Mouse (Mus musculus): Measurements from ENCODE around the gene Tmem151b. TPM values are rescaled to one million over a fixed set of nuclear protein-coding genes. Genes with fewer than 3 reads are reported as not detected.

Gene Tmem151b
- polyA plus RNA-seq, 1 experiment from 2014 or later: 5.6 TPM

- ATAC-seq (ENCODE audit: low FRiP score) (peak; percentile 44; the same call in 1 of the 2 replicates), DNase-seq (ENCODE audit: low spot score) (peak; percentile 88)
- no peak overlapping the region for H3K27ac ChIP-seq (ENCODE audit: low read depth, low read length)
- H3K4me2 ChIP-seq (replicated peaks; ENCODE audit: low read depth, low read length): no peak overlapping the region
- H3K4me1 ChIP-seq (replicated peaks; ENCODE audit: control insufficient read depth, insufficient read depth, low read length): no peaks in the 10 kb centered on the region
- H3K27me3 ChIP-seq (ENCODE audit: control insufficient read depth, insufficient read depth, low read length): no peaks in the 10 kb centered on the region
- 59% methylated on average over 8 of the region's 8 CpGs for WGBS
- no peak overlapping the region for H3K4me3 ChIP-seq (ENCODE audit: low read depth, low read length)
- H3K9me3 ChIP-seq (ENCODE audit: control insufficient read depth, low read length): no peaks in the 10 kb centered on the region
- H3K9ac ChIP-seq (ENCODE audit: low read depth, low read length): no peak overlapping the region
- H3K36me3 ChIP-seq (ENCODE audit: control insufficient read depth, insufficient read depth, low read length): 0 out of 2 replicates have a peak, but pooled peaks cover 3% of the 10 kb centered on the region
Observed at GRCm38 (mm10) chr17:45516488-45516887, 33.0 kb downstream of the Tmem151b start.

DNA sequence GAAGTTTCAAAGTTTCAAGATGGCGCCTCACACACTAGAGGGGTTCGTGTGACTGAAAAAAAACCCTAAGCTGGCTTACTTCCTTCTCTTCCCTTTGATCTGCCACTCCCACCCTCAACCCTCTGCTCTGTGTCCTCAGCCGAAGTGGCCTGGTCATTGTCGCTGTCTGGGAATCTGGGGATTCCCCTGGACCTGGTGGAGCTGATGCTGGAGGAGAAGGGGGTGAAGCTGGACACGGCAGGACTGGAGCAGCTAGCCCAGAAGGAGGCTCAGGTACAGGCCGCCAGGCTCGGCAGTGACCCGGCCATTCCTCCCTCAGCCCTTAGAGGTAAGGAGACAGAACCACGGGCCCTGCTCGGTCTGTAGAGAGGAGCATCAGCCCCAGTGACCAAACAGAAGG lies 33.7 kb downstream of the Tmem151b start:
- no peak overlapping the region for H3K4me3 ChIP-seq (ENCODE audit: low read depth, low read length)
- no peaks in the 10 kb centered on the region for H3K27me3 ChIP-seq (ENCODE audit: control insufficient read depth, insufficient read depth, low read length)
- WGBS: 89% methylated on average over 10 of the region's 10 CpGs
- no peak overlapping the region for H3K9ac ChIP-seq (ENCODE audit: low read depth, low read length)
- H3K9me3 ChIP-seq (ENCODE audit: control insufficient read depth, low read length): no peaks in the 10 kb centered on the region
- H3K36me3 ChIP-seq (ENCODE audit: control insufficient read depth, insufficient read depth, low read length): 0 out of 2 replicates have a peak, but pooled peaks cover 3% of the 10 kb centered on the region
- H3K27ac ChIP-seq (ENCODE audit: low read depth, low read length): no peak overlapping the region
- no peak overlapping the region for H3K4me2 ChIP-seq (replicated peaks; ENCODE audit: low read depth, low read length)
- DNase-seq (ENCODE audit: low spot score) (no peak), ATAC-seq (ENCODE audit: low FRiP score) (no peak)
- no peaks in the 10 kb centered on the region for H3K4me1 ChIP-seq (replicated peaks; ENCODE audit: control insufficient read depth, insufficient read depth, low read length)

- H3K27me3 ChIP-seq (ENCODE audit: control insufficient read depth, insufficient read depth, low read length): no peaks in the 10 kb centered on the region
- H3K27ac ChIP-seq (ENCODE audit: low read depth, low read length): no peak overlapping the region
- ATAC-seq (ENCODE audit: low FRiP score) (0 out of 2 replicates have a peak, but pooled peaks have one; percentile 15), DNase-seq (ENCODE audit: low spot score) (no peak)
- no peak overlapping the region for H3K9ac ChIP-seq (ENCODE audit: low read depth, low read length)
- 58% methylated on average over 15 of the region's 15 CpGs for WGBS
- H3K4me3 ChIP-seq (ENCODE audit: low read depth, low read length): no peak overlapping the region
- no peak overlapping the region for H3K4me2 ChIP-seq (replicated peaks; ENCODE audit: low read depth, low read length)
- no peaks in the 10 kb centered on the region for H3K9me3 ChIP-seq (ENCODE audit: control insufficient read depth, low read length)
- 0 out of 2 replicates have a peak, but pooled peaks cover 3% of the 10 kb centered on the region for H3K36me3 ChIP-seq (ENCODE audit: control insufficient read depth, insufficient read depth, low read length)
- no peaks in the 10 kb centered on the region for H3K4me1 ChIP-seq (replicated peaks; ENCODE audit: control insufficient read depth, insufficient read depth, low read length)
Observed at GRCm38 (mm10) chr17:45515204-45515726, 34.2 kb downstream of the Tmem151b start.

GRCm38 (mm10) chr17:45511757-45512156 lies 37.7 kb downstream of the Tmem151b start:
- Histone ChIP-seq H3K9ac (ENCODE audit: low read depth, low read length) (no peak overlapping the region), H3K4me3 (ENCODE audit: low read depth, low read length) (no peak overlapping the region), H3K4me2 (replicated peaks; ENCODE audit: low read depth, low read length) (no peak overlapping the region), H3K4me1 (replicated peaks; ENCODE audit: control insufficient read depth, insufficient read depth, low read length) (no peaks in the 10 kb centered on the region; the same call in 1 of the 2 replicates), H3K9me3 (ENCODE audit: control insufficient read depth, low read length) (no peaks in the 10 kb centered on the region), H3K27me3 (ENCODE audit: control insufficient read depth, insufficient read depth, low read length) (no peaks in the 10 kb centered on the region), H3K27ac (ENCODE audit: low read depth, low read length) (no peak overlapping the region), H3K36me3 (ENCODE audit: control insufficient read depth, insufficient read depth, low read length) (no peaks in the 10 kb centered on the region)
- WGBS: 94% methylated on average over 4 of the region's 4 CpGs
- no peak for DNase-seq (ENCODE audit: low spot score)
- no peak for ATAC-seq (ENCODE audit: low FRiP score)

DNA sequence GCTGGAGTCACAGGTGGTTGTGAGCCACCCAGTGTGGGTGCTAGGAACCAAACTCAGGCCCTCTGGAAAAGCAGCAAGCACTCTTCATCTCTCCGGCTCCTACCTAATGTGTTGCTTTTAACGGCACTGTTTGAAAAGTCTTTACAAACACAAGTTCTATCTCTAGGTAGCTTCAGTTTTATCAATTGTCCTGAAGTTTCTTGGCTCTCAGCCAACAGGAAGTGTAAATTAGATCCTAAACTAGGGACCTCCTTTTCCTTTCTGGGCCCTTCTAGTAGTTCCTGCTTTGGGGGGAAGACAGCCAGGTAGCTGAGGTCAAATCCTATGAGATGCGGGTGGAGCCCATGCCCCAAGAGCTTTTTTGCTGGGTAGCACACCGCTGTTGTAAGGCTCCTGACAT lies 38.6 kb downstream of the Tmem151b start:
- no peaks in the 10 kb centered on the region for H3K27me3 ChIP-seq (ENCODE audit: control insufficient read depth, insufficient read depth, low read length)
- WGBS: 95% methylated on average over 4 of the region's 4 CpGs
- H3K4me2 ChIP-seq (replicated peaks; ENCODE audit: low read depth, low read length): no peak overlapping the region
- H3K4me3 ChIP-seq (ENCODE audit: low read depth, low read length): no peak overlapping the region
- no peak overlapping the region for H3K27ac ChIP-seq (ENCODE audit: low read depth, low read length)
- DNase-seq (ENCODE audit: low spot score) (no peak), ATAC-seq (ENCODE audit: low FRiP score) (no peak)
- H3K4me1 ChIP-seq (replicated peaks; ENCODE audit: control insufficient read depth, insufficient read depth, low read length): no peaks in the 10 kb centered on the region; the same call in 1 of the 2 replicates
- no peak overlapping the region for H3K9ac ChIP-seq (ENCODE audit: low read depth, low read length)
- no peaks in the 10 kb centered on the region for H3K9me3 ChIP-seq (ENCODE audit: control insufficient read depth, low read length)
- no peaks in the 10 kb centered on the region for H3K36me3 ChIP-seq (ENCODE audit: control insufficient read depth, insufficient read depth, low read length)

DNA sequence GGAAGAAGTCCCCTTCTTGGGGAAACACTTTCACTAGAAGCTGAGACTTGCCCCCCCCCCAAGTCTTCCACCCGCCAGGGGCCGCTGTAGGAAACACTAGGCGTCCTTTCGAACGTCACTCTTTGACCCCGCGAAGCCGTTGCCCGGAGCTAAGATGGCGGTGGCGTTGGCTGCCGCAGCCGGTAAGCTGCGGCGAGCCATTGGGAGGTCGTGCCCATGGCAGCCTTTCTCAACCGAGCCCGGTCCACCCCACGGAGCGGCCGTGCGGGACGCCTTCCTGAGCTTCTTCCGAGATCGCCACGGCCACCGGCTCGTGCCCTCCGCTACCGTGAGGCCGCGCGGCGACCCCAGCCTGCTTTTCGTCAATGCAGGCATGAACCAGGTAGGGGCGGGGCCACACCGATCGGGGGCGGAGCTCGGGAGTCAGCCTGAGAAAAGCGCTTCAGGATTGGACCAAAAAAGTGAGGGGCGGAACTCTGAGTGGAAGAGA lies 42.7 kb downstream of the Tmem151b start, which contains the start of gene Aars2:
TSS of gene Aars2 (plus strand) at position 142 of the 490 bp plus-strand sequence.
- peak within 1 kb of the TSS; percentile 72 for H3K9ac ChIP-seq (ENCODE audit: low read depth, low read length)
- ATAC-seq (ENCODE audit: low FRiP score): peak; percentile 95
- H3K4me1 ChIP-seq (replicated peaks; ENCODE audit: control insufficient read depth, insufficient read depth, low read length): no peaks in the 10 kb centered on the region; the same call in 1 of the 2 replicates
- no peaks in the 10 kb centered on the region for H3K27me3 ChIP-seq (ENCODE audit: control insufficient read depth, insufficient read depth, low read length)
- H3K4me2 ChIP-seq (replicated peaks; ENCODE audit: low read depth, low read length): peak within 1 kb of the TSS; percentile 6; the same call in 1 of the 2 replicates
- peak; percentile 97 for DNase-seq (ENCODE audit: low spot score)
- peak within 1 kb of the TSS; percentile 69 for H3K4me3 ChIP-seq (ENCODE audit: low read depth, low read length)
- H3K9me3 ChIP-seq (ENCODE audit: control insufficient read depth, low read length): no peaks in the 10 kb centered on the region
- H3K36me3 ChIP-seq (ENCODE audit: control insufficient read depth, insufficient read depth, low read length): no peaks in the 10 kb centered on the region
- peak within 1 kb of the TSS; percentile 74 for H3K27ac ChIP-seq (ENCODE audit: low read depth, low read length)
- WGBS: under 1% methylated on average over 42 of the region's 42 CpGs

DNA sequence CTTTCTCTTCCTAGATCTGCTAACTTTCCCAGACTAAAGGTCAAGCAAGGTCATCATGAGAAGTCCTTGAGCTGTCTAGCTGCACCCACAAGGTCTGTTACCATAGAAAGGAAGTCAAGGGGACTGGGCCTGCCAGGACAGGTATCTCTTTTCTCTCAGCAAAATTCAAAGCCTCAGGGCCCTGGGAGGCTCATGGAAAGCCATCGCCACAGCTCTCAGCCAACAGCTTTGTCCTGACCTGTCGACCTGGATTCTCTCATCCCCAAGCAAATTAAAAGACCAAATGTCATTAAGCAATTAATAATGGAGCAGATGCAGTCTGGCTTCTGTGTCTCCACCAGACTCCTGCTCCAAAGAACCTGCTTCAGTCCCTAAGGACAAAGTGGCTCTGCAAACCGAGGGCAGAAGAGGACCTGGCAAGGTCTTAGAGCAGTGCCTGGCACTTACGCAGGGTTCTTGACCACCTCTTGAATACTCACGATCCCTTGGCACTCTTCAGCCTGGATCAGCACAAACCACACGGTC lies 43.5 kb downstream of the Tmem151b start:
- Histone ChIP-seq H3K9ac (ENCODE audit: low read depth, low read length) (no peak overlapping the region), H3K27me3 (ENCODE audit: control insufficient read depth, insufficient read depth, low read length) (no peaks in the 10 kb centered on the region), H3K4me1 (replicated peaks; ENCODE audit: control insufficient read depth, insufficient read depth, low read length) (no peaks in the 10 kb centered on the region; the same call in 1 of the 2 replicates), H3K4me3 (ENCODE audit: low read depth, low read length) (no peak overlapping the region), H3K36me3 (ENCODE audit: control insufficient read depth, insufficient read depth, low read length) (no peaks in the 10 kb centered on the region), H3K9me3 (ENCODE audit: control insufficient read depth, low read length) (no peaks in the 10 kb centered on the region), H3K4me2 (replicated peaks; ENCODE audit: low read depth, low read length) (no peak overlapping the region), H3K27ac (ENCODE audit: low read depth, low read length) (no peak overlapping the region)
- peak; percentile 37; the same call in 1 of the 2 replicates for ATAC-seq (ENCODE audit: low FRiP score)
- no peak for DNase-seq (ENCODE audit: low spot score)
- WGBS: 68% methylated on average over 6 of the region's 6 CpGs

DNA sequence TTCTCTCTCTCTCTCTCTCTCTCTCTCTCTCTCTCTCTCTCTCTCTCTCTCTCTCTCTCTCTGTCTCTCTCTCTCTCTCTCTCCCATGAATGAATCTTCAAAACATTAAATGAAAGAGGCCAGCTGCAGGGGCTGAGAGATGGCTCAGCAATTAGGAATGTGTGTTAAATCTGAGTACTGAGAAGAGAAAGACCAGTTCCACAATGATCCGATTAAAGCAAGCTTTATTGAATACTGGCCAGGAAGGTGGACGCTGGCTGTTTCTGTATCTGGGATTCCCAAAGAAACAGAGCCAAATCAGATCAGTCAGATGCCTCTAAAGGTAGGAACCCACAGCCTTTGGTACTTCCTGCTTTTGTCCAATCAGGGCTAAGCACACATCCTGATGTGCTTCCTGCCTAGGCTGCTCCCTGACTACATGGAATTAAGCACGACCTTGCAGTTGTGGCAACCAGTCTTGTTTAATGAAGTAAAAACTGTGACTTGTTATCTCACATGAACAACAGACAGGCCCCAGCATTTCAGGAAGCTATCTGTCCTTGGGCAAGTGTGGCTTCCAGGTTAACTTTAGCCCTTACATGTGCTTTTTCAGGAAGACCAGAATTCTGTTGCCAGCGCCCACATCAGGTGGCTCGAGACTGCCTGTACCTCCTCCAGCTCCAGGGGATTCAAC lies 46.0 kb downstream of the Tmem151b start:
- no peak for DNase-seq (ENCODE audit: low spot score)
- 63% methylated on average over 5 of the region's 5 CpGs for WGBS

More for the DNA sequence above, 46.0 kb downstream of the Tmem151b start:
- no peaks in the 10 kb centered on the region for H3K27me3 ChIP-seq (ENCODE audit: control insufficient read depth, insufficient read depth, low read length)
- no peaks in the 10 kb centered on the region for H3K9me3 ChIP-seq (ENCODE audit: control insufficient read depth, low read length)
- H3K9ac ChIP-seq (ENCODE audit: low read depth, low read length): no peak overlapping the region
- no peaks in the 10 kb centered on the region for H3K36me3 ChIP-seq (ENCODE audit: control insufficient read depth, insufficient read depth, low read length)
- H3K4me3 ChIP-seq (ENCODE audit: low read depth, low read length): no peak overlapping the region
- ATAC-seq (ENCODE audit: low FRiP score): no peak
- no peak overlapping the region for H3K27ac ChIP-seq (ENCODE audit: low read depth, low read length)
- H3K4me1 ChIP-seq (replicated peaks; ENCODE audit: control insufficient read depth, insufficient read depth, low read length): no peaks in the 10 kb centered on the region; the same call in 1 of the 2 replicates
- H3K4me2 ChIP-seq (replicated peaks; ENCODE audit: low read depth, low read length): no peak overlapping the region

Measured in hindbrain, embryonic 11.5 days (tissue).